Mouse (Mus musculus) brown adipose tissue, adult 24 weeks (tissue): ENCODE measurements around the gene Ptprd. TPM values are rescaled to one million over a fixed set of nuclear protein-coding genes. Genes with fewer than 3 reads are reported as not detected.

ENCODE experiments used
- H3K27ac ChIP-seq: fragments of 200-500 bp; replicated peaks from 2 replicates; pipeline ENCODE4 v1.5.1; 2012; ENCODE audit warnings: low read depth, mild to moderate bottlenecking, low read length
- H3K4me1 ChIP-seq: fragments of 200-500 bp; 2 replicates; pipeline ENCODE4 v1.6.1; 2012; ENCODE audit warnings: low read length, mixed read lengths; ENCODE audit not compliant: control insufficient read depth, insufficient read depth, insufficient read length
- H3K4me3 ChIP-seq: fragments of 200-500 bp; 2 replicates; pipeline ENCODE4 v1.5.1; 2012; ENCODE audit warnings: low read depth, mild to moderate bottlenecking, low read length, moderate library complexity; ENCODE audit not compliant: insufficient read depth
- polyA plus RNA-seq: library from polyadenylated mRNA; stranded (reverse); fragments of >200 nt; gene quantifications from 2 replicates; pipeline ENCODE4 v1.2.4, GENCODE M21; 2012; ENCODE audit not compliant: missing spikeins, insufficient read depth, insufficient read length

Ptprd gene
- polyA plus RNA-seq, 1 experiment, result 22.5 TPM

GRCm38 (mm10) chr4:76660146-76660545 lies 1551.6 kb downstream of the Ptprd start:
- H3K4me1 ChIP-seq, result no peaks in the 10 kb centered on the region
- no peak overlapping the region for H3K27ac ChIP-seq
- no peak overlapping the region for H3K4me3 ChIP-seq

GRCm38 (mm10) chr4:76656734-76657133 lies 1555.0 kb downstream of the Ptprd start:
- Histone ChIP-seq H3K4me1 (no peaks in the 10 kb centered on the region), H3K4me3 (no peak overlapping the region), H3K27ac (no peak overlapping the region)

- no peak overlapping the region for H3K4me3 ChIP-seq
- H3K4me1 ChIP-seq, result no peaks in the 10 kb centered on the region
- H3K27ac ChIP-seq, result no peak overlapping the region
These were observed 1558.8 kb downstream of the Ptprd start for GRCm38 (mm10) chr4:76652971-76653370.

DNA sequence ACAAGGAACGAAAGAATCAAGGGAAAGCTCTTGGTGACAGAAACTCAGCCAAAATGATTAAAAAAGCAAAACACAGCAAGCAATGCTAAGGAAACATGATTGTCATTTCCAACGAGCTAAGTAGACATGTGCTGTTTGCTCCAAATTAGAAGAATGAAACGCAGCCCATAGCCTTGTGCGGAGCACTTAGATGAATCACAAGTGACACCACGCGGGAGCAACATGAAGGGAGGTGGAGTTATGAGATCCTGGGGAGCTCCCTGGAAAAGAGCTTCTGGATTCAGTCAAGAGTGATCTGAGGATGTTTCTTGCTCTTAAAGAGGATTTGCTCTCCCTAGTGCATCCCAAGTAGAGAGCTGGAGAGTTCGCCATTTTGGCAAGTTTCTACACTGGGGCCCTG lies 1590.0 kb downstream of the Ptprd start:
- Histone ChIP-seq H3K4me1 (no peaks in the 10 kb centered on the region), H3K27ac (no peak overlapping the region), H3K4me3 (no peak overlapping the region)

GRCm38 (mm10) chr4:76616614-76617013 lies 1595.1 kb downstream of the Ptprd start:
- H3K4me3 ChIP-seq, result no peak overlapping the region
- no peaks in the 10 kb centered on the region for H3K4me1 ChIP-seq
- H3K27ac ChIP-seq, result no peak overlapping the region

GRCm38 (mm10) chr4:76608246-76608645 lies 1603.5 kb downstream of the Ptprd start:
- H3K4me3 ChIP-seq, result no peak overlapping the region
- no peaks in the 10 kb centered on the region for H3K4me1 ChIP-seq
- no peak overlapping the region for H3K27ac ChIP-seq

DNA sequence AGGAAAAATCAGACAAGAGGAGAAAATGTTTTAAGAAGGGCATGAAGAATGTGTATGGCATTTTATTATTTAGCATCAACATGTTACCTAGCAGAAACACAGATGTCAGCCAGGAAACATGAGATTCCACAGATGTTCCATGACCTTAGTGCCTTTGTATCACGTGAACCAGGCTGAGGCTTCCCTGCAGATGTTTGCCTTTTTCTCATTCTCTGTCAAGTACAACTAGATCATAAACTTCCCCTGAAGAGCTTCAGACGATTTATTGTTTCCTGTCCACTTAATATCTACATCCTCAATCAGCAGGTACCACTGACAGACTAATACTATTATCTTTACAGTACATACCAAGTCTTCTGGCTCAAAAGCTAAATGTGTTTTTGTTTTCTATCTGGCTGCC lies 1605.0 kb downstream of the Ptprd start:
- Histone ChIP-seq H3K4me1 (no peaks in the 10 kb centered on the region), H3K27ac (no peak overlapping the region)

DNA sequence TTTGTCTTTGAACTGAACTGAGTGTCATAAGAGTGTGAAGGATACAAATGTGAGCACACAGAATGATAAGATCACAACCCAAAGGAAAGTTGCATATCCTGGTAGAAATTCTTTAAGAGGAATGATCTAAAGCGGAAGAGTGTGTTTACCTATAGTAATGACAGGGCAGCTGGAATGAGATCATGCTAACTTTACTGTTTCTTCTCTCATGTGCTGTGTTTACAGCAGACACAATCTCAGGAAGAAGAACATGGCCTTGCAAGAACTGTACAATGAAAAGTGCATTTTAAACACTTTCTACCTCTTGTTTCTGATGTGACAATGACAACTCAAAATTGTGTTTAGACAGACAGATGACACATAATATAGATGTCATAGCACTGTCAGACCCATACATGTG lies 1621.0 kb downstream of the Ptprd start:
- no peak overlapping the region for H3K27ac ChIP-seq
- no peak overlapping the region for H3K4me3 ChIP-seq
- H3K4me1 ChIP-seq, result no peaks in the 10 kb centered on the region

More for the DNA sequence above, 1605.0 kb downstream of the Ptprd start:
- H3K4me3 ChIP-seq, result no peak overlapping the region

DNA sequence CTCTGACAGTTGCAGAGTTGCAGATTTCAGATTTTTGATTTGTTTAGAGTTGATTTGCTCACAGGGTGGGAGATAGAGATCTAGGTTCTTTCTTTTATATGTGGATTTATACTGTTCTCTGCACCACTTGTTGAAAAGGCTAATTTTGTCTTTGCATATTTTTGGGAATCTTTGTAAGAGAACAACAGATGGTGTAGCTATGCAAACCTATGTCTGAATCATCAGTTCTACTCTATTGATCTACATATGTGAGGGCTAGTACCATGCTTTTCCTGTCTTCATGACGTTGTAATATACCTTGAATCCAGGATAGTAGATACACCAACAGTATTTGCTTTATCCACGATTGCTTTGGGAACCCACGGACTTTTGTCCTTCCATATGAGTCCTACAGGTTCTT lies 1628.7 kb downstream of the Ptprd start:
- H3K4me3 ChIP-seq, result no peak overlapping the region
- no peaks in the 10 kb centered on the region for H3K4me1 ChIP-seq
- no peak overlapping the region for H3K27ac ChIP-seq

DNA sequence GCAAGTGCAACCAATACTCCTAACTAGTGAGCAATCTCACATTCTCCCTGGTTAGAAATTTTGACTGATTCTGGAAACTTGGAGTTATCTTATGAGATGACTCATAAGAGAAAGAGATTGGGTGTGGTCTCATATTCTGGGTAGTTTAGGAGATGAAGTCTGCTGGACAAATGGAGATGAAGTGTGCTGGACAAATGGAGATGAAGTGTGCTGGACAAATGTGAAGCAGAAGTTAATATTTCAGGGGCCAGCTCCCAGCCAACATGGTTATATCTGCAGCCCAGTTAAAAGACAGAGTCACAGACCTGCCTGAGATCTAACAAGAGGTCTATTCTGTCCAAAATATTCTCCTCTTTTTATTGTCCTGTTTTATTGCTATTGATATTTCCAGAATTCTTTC lies 1645.8 kb downstream of the Ptprd start:
- Histone ChIP-seq H3K4me3 (no peak overlapping the region), H3K4me1 (no peaks in the 10 kb centered on the region), H3K27ac (no peak overlapping the region)

DNA sequence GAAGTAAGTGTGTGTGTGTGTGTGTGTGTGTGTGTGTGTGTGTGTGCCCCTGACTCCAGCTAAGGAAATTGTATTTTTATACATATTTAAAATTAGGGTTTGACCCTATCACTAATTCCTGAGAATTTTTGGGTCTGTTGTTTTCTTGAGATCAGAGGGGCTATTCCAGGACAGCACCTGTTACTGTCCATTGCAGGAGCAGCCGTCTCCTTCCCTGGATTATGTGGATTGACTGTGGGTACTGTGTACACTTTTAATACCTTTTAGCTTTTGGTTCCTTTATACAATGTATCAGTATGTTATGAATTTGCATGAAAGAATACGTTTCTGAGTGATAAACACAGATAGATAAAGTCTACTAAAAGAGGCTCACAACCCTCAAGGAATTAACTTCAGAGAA lies 1670.0 kb downstream of the Ptprd start:
- H3K27ac ChIP-seq, result no peak overlapping the region
- no peaks in the 10 kb centered on the region for H3K4me1 ChIP-seq
- H3K4me3 ChIP-seq, result no peak overlapping the region

DNA sequence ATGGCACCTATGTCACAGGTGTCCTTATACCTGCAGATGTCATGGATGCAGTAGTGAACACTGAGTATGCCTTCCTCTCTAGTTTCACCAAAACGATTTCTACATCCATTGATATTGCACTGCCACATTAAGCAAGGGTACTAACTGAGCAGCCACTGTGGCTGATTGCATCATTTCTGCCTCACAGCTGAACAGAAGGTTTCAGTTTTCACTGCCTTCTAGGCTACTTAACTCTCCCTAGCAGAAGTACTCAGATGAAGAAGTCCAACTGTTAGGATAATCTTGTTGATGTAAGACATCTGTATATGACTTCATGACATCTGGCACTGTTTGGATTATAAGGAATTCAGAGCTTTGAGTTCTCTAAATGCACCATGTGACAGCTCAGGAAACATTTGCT lies 1678.8 kb downstream of the Ptprd start:
- Histone ChIP-seq H3K27ac (no peak overlapping the region), H3K4me1 (no peaks in the 10 kb centered on the region), H3K4me3 (no peak overlapping the region)

- no peaks in the 10 kb centered on the region for H3K4me1 ChIP-seq
- H3K4me3 ChIP-seq, result no peak overlapping the region
- no peak overlapping the region for H3K27ac ChIP-seq
These were observed 1686.5 kb downstream of the Ptprd start for GRCm38 (mm10) chr4:76525281-76525680.

- H3K27ac ChIP-seq, result no peak overlapping the region
- H3K4me3 ChIP-seq, result no peak overlapping the region
- H3K4me1 ChIP-seq, result no peaks in the 10 kb centered on the region
These were observed 1708.5 kb downstream of the Ptprd start for GRCm38 (mm10) chr4:76503279-76503601.

GRCm38 (mm10) chr4:76502575-76503278 lies 1709.0 kb downstream of the Ptprd start:
- Histone ChIP-seq H3K27ac (no peak overlapping the region), H3K4me1 (no peaks in the 10 kb centered on the region), H3K4me3 (no peak overlapping the region)

GRCm38 (mm10) chr4:76485848-76486247 lies 1725.9 kb downstream of the Ptprd start:
- Histone ChIP-seq H3K4me1 (no peaks in the 10 kb centered on the region), H3K4me3 (no peak overlapping the region), H3K27ac (no peak overlapping the region)
